Mouse (Mus musculus) myocyte (in vitro differentiated cells): Measurements from ENCODE around the gene Rffl.

Source experiments
- E2F4 ChIP-seq: IDR thresholded peaks from one replicate; pipeline ENCODE4 v1.6.1; 2011; ENCODE audit warnings: mild to moderate bottlenecking, control low read depth, moderate library complexity; ENCODE audit not compliant: insufficient read depth
- MAX ChIP-seq: IDR thresholded peaks from one replicate; pipeline ENCODE4 v1.6.1; 2011; ENCODE audit warnings: low read depth, mild to moderate bottlenecking, control low read depth
- MYOG ChIP-seq, 3 experiments: IDR thresholded peaks; one replicate each; pipeline ENCODE4 v1.6.1; 2011; ENCODE audit warnings: control low read depth in 2 of 3, low read depth in 2 of 3, mild to moderate bottlenecking in 2 of 3; ENCODE audit not compliant: insufficient read length in 2 of 3, control insufficient read depth in 1 of 3, insufficient read depth in 1 of 3
- POLR2A ChIP-seq: IDR thresholded peaks from one replicate; pipeline ENCODE4 v1.6.1; 2011; ENCODE audit warnings: low read depth, mild to moderate bottlenecking, control low read depth, moderate library complexity; ENCODE audit not compliant: insufficient read length
- POLR2AphosphoS2 ChIP-seq: IDR thresholded peaks from one replicate; pipeline ENCODE4 v1.6.1; 2011; ENCODE audit warnings: low read depth, control low read depth; ENCODE audit not compliant: insufficient read length
- TCF12 ChIP-seq: IDR thresholded peaks from one replicate; pipeline ENCODE4 v1.6.1; 2011; ENCODE audit warnings: mild to moderate bottlenecking, control low read depth; ENCODE audit not compliant: poor library complexity, insufficient read depth, severe bottlenecking
- USF1 ChIP-seq: IDR thresholded peaks from one replicate; pipeline ENCODE4 v1.6.1; 2011; ENCODE audit warnings: low read depth, mild to moderate bottlenecking, control low read depth, moderate library complexity

GRCm38 (mm10) chr11:82897478-82897877 is 26.5 kb upstream of the Rffl start:
- TF ChIP-seq MAX: no peak
- no peak for TF ChIP-seq USF1
- TF ChIP-seq TCF12: no peak
- TF ChIP-seq MYOG (IDR thresholded peaks at IDR 0.05; ENCODE audit: control insufficient read depth in 1 of 3, insufficient read depth in 1 of 3, insufficient read length in 2 of 3, low read depth in 2 of 3): no peak
- TF ChIP-seq POLR2AphosphoS2: no peak
- no peak for TF ChIP-seq POLR2A
- TF ChIP-seq E2F4: no peak
